Mouse (Mus musculus) thymus, postnatal 25 days (tissue): ENCODE results near the gene Cacna2d3.

Experiments
- DNase-seq: peaks from one replicate; pipeline ENCODE4 v3.0.0; 2022

Gene Cacna2d3

DNA sequence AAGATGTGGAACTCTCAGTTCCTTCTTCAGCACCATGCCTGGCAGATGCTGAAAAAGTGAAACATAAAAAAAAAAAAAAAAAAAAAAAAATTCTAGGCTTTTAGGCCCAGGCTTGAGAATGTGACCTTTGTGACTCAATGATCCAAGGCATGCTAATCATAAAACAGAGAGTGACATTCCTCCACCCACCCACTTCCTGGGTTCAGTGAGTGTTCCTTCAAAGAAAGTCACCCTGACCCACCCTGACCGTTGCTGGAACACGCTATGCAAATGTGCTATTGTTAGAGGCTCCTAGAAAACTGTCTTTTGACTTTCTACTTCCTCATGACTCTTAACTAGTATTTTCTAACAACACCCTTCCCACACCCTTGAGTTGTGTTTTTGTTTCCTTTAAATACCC, 338.9 kb downstream of the Cacna2d3 start:
- no peak for DNase-seq

DNA sequence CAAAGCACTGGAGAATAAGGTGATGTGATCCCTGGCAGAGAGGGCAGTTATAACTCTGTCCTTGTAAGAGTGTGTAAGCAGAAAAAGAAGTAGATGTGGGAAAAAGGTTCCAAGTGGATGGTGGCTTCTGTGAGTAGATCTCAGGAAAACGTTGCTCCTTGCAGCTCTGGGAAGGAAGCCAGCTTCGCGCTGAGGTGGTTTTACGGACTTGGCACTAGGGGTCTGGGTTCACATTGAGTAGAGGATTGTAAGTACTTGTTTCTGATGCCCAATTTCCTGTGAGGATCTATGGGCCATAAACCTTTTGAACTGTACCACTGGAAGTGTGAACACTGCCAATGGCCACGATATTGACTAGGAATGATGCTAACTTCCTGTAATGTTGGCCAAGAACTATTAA, 354.8 kb downstream of the Cacna2d3 start:
- no peak for DNase-seq

DNA sequence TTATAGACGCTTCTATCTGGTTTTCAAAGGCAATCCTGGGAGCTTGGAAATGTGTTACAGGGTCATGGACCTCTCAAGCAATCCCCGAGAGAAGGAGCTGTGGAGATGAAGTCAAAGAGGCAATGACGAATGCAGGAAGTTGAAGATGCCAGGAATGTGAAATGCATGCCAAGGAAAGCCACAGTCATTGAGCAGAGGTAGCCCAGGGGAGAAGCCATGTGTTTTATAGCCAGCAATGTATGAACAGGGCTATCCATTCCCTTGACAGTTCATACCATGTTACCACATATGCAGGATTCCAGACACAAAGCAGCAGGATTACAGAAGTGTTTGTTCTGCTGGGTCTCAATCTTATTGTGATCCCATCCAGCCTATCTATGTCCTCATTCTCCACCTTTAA, 359.2 kb downstream of the Cacna2d3 start:
- DNase-seq: no peak

DNA sequence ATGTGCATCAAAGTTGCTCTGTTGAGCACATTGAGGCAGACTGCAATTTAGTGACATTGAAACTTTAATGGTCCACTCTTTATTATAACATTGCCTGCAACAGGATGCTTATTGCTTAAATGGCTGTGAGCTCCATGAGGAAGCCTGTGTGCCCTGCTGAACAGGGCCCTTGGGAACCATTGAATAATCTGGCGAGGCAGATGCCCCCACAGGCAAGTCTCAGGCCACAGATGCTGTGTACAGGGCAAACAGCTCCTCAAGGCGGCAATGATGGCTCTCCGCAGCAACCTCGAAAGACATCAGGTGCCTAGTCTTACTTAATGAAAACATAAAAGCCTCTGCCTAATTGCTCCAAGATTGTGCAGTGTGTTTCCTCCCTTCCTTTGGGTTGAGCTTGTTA, 371.0 kb downstream of the Cacna2d3 start:
- no peak for DNase-seq

DNA sequence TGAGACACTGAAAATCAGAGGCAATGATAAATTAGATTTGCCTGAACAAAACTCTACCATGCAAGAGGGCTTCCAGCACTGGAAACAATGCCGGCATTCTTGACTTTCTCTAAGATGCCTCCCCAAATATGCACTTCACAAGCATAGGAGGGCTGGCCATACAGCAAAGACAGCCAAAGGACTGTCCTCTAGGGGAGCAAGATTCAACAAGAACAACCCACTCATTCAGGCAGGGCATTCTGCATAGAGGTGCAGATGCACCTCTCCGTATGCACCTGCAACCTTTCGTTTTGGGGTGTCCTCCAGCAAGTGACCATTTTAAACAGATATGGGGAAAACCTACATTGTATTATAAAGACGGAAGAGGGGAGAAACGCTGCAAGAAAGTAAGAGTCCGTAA, 380.1 kb downstream of the Cacna2d3 start:
- no peak for DNase-seq

DNA sequence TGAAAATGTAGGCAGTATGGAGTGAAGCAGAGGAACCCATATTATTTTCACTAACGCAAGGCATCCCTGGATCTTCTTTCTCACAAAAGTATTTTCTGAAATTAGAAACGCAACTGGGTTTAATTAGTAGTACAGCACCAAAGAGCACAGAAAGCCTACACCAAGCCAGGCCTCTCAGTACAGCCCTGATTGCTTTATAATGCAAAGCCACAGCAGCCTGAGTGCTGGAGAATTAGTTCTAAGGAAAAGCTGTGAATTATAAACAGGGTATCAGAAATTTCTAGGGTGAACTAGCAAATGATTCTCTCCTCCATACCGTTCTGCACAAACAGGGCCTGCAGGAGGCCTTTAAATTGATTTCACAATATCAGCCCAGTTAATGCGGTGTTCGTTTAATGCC, 380.9 kb downstream of the Cacna2d3 start:
- DNase-seq: no peak

DNA sequence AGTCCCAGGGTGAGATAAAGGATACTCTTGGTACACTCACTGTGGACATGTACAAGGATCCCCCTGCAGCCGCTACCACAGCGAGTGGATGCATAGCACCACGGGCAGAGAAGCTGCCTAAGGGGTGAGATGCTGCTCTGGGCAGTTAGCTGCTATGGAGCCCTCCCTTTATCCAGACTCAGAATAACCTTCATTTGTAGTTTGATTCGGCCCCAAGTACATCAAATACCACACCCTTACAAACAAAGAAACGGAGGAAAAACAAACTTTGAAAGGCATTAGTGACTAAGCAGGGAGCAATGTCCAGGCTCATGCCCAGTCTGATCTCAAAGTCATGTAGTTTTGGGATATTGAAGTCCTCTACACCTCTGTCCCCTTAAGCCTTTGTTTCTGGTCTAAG, 386.8 kb downstream of the Cacna2d3 start:
- no peak for DNase-seq

DNA sequence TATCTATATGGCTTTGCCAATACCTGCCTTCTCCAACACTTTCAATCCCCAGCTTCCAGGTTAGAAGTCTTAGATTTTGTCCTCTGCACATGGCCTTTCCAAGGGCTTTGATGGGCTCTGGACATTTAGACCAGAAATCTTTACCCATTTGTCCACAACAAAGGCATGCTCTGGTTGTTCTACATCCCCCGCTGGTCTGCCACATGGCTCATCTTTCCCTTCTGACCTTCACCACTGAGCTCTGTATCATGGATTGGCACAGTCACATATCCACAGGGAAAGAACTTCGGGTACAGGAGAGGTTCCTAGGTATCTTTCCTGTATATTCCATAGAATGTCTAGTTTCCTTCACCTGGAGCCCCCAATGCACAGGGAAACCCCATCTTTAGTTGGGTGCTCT, 387.4 kb downstream of the Cacna2d3 start:
- DNase-seq: no peak

DNA sequence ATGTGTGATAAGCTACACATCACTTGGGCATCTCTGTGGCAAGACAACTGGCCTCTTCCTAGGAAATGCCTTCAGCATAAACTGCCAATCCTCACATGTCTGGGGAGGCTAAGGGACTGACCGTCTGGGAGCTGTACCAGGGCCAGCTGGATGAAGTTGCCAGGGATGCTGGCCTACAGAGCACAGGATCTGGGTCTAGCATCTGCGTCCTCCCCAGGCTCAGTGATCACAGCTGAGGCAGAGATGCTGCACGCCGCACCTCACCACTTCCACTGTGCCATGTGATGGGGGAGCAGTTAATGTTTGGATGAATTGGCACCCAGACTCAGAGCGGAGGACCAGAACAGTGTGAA, 397.3 kb downstream of the Cacna2d3 start:
- no peak for DNase-seq

DNA sequence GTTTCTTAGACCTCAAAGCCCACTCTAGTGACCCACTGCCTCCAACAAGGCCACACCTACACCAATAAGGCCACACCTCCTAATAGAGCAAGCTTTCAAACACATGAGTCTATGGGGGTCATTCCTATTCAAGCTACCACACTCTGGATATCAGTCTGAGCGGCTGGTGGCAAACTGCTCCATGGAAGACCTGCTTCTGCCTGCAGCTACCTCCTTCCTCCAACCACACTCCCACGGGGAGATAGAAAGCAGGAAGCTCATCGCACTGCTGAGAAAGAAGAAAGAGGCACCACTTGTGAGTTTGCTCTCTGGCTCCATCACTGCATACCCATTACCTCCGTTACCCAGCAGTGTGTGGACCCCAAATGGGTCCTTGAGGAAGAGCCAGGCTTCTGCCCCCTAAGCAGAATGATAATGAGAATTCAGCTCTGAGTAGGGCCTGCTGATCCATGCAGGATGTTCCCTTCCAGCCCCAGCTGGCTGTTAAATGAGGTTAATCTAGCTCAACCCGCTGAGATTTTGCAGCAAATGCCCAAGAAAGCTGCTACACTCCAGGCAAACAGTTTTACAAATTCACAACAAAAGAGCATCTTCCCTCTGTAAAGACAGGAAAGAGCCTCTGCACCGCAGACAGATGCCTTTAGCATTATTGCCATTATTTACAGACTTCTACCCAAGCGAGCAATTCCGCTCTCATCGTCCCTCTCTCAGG, 397.8 kb downstream of the Cacna2d3 start:
- no peak for DNase-seq

DNA sequence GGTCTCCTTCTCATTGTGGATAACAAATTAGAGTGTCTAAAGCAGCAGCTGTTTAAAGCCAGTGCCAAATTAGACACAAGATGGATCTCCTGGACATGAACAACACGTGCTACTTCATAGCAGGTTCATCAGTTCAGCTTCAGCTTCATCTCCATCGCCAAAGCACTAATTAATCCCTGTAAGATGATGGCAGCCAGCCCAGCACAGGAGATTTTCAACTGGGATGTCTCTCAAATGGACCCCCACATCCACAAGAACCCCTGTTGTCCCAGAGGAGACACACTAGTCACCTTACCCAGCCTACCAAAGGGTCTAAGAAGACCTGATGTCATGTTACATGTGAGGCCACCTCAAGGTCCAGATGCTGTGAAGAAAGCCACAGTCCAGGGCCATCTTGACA, 408.2 kb downstream of the Cacna2d3 start:
- no peak for DNase-seq

DNA sequence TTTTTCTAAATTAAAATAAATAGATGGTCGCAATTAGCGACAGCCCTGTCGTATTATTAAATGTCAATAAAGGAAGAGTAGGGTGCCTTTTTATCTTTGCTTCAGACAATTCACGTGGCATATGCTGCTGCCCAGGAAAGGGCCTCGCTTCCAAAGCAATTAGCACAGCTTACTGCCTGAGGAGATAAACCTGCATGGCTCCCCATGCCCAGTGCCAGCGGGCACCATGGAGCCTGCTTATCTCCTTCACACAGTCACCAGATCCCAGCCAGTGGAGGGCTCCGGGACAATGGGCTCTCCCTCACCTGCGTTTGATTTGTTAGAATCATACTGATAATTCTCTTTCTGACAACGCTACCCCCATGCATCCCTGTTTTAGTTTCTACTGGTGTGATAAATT, 416.0 kb downstream of the Cacna2d3 start:
- no peak for DNase-seq

DNA sequence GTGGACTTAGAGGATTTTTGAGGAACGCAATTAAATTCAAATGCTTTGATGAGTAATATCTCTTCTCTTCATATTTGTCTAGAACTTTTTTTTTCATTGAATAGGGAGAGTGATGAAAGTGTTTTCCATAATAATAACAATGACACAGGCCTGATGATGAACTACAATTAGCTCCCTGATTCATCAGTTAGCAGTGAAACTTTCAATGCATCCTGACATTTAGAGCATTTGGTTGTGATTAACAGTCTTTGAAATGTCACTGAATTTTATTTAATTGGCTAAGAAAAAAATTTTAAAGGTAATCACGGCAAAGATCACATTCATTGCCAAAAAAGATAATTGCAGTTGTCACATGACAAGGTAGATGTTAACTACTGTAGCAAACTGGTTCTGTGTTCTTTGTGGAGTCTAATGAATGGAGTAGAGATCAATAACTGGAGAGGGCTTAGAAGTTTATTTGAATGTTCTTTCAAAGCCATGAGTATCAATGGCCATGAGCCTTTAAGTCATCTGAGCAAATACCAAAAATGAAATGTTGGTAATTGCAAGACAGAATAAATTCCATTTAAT, 425.4 kb downstream of the Cacna2d3 start:
- DNase-seq: no peak

DNA sequence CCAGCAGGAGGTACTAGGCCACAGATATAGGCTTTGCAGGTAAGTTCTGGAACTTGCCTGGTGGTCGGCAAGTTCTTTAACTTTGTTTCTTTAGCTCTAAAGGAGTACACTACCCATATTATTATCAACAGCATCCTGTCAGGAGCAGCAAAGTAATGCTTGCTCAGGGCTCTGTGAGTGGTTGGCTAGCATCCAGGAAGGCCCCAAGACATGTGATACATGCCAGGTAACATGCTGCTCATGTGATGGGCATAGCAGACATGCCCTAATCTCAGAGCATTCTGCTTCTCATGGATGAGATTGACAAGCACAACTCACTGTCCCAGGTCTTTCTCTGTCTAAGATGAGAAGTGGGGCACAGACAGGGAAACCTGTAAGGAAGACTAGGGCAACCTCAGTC, 442.8 kb downstream of the Cacna2d3 start:
- no peak for DNase-seq

DNA sequence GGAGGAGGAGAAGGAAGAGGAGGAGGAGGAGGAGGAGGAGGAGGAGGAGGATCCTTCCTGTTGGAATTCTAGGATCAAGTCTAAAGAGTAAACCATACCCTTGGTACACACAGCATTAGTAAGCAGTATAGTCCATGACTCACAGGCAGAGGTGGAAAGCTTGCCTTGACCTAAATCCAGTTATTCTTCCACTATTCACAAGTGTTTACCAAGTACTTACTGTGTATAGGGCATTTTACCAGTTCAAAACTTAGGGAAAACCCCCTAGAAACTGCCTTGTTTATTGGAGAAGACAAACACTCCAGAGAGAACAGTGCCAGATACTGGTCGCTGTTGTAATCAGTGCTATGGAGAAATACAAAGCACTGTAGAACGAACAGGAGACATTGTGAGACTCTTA, 443.3 kb downstream of the Cacna2d3 start:
- DNase-seq: no peak

DNA sequence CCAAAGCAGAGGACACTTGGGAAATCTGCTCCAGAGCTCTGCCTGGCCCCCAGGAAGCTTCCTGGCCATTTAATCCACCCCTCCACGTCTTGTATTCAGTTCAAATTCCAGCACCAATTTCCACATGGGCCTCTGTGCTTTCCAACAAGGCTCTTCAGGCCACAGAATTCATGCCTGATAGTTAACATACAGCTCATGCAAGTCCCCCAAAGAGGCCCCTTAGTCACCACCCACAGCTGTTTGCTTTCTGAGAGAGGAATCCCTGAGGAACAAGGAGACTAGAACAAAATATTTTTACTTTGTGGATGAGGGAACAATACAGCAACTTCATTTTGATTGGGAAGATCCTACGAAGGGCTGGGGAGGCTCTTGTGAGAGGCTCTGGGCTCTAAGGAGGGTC, 444.0 kb downstream of the Cacna2d3 start:
- no peak for DNase-seq

DNA sequence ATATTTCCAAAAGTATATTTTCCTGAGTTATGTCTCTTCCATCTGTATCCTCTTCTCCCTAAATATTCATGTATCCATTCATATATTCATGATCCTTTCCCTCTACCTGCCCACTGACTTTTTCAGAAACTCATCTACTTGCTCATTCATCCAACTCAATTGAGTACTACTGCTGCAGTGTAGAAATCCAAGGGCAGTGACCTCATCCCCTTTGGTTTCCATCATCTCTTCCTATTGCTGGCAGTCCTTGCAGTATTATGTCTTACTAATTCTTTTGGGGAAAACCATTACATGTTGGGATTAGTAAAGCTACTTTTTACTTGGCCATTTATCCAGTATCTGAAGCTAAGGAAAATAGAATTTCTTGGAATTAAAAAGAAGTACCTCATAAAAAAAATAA, 447.8 kb downstream of the Cacna2d3 start:
- DNase-seq: no peak

DNA sequence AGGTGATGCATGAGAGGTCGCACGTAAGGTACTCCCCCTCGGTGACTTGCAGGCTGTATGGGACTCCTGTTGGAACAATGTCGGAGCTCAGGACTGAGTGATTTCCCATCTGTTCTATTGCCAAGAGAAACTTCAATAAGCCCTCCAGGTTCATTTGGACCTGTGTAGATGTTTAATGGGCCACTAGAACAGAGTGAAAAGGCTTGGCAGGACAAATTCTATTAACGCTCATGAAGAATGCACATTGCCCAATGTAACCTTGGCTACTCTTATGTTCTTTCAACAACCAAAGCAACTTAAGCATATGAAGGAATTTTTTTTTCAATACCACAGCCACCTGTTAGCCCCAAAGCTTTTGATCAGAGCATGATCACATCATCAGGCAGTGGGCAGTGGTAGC, 451.1 kb downstream of the Cacna2d3 start:
- DNase-seq: no peak

DNA sequence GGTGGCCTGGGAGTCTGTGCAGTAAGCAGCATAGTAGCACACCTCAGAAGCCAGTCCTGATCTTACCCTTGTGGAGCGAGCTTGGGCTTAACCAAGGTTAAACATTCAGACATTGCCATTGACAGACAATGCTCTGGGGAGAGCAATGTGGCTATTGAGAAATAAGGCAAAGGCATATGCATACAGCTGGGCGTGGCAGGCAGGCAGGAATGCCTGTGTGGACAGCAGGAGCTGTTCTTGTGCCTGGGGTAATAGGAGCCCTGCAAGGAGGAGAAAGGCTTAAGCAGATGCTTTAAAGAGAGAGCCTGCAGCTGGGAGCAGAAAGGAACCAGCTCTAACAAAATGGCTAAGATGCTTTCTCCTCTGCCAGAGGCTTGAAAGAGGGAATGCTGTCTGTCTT, 451.8 kb downstream of the Cacna2d3 start:
- no peak for DNase-seq

DNA sequence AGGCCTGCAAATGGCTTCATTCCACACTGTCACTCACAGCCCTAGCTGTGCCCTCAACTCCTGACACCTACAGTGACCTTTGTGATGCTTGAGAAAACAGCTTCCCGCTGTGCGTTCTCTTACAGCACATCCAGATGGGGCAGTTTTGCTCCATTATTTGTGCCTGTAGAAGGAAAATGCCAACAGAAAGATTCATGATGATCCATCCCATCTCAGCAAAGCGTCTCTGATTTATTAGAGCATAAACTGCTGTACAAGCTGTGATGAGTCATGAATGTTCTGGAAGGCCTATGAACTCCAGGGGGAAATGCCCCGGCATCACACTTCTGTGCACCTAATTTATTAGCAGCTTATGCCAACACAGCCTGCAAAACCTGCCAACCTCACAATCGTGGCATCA, 453.1 kb downstream of the Cacna2d3 start:
- no peak for DNase-seq

DNA sequence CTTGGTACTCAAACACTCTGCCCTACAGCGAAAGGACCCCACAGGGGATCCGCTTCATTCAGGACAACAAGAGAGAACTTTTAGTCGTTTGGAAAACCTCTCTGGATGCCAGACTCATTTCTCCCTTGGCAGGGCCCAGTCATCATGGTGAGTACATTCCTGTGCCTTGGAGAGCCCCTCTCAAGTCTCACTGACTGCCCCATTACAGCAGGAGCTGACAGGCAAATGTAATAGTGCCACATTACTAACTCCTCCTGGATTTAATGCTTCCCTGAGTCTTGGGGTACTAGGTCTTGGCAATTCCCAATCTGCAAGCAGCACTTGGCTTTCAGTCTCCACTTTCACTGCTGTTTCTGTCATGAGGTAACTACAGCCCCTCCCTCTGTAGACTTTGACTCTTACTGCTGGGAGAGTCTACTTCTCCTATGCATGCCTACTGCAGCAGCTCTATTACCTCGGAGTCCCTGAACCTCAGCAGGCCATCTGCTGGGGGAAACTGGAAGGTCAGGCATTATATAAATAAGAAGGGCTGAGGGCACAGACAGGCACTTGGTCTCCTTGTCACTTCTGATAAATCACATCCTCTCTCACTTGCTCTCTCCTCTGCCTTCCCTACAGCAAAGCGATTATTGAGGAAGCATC, 454.3 kb downstream of the Cacna2d3 start:
- DNase-seq: no peak

DNA sequence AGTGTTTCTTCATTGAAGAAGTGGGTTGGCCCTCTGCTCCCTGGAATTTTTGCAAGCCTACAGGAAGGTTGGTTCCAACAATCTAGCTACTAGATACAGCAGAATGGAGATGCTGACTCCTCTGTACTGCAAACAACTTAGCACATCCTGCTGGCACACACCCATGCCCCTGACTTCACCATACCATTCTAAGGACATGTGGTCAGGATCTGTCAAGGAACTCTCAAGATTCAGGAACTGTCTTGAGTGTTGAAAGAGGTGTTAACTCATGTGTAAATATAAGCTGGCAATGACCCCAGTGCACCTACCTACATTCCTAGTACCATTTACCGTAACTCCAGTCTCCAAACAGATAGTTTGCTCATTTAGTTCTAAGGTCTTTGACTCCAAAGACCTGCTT, 461.0 kb downstream of the Cacna2d3 start:
- no peak for DNase-seq

DNA sequence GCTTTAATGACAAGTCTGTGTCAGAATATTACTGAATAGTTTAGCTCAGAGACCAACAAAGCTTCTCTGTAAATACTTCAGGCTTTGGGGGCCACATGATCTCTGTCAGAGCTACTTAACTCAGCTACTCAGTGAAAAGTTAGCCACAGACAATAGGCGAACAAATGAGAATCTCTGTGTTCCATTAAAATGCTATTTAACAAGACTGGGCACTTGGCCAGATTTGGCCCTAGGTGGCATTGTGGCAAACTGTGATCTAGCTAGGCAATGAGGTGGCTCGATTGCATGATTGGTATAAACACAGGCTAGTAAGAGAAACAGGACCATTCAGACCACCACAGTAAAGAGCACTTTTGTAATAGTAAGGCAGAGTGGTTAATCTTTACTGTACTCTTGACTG, 478.1 kb downstream of the Cacna2d3 start:
- no peak for DNase-seq

DNA sequence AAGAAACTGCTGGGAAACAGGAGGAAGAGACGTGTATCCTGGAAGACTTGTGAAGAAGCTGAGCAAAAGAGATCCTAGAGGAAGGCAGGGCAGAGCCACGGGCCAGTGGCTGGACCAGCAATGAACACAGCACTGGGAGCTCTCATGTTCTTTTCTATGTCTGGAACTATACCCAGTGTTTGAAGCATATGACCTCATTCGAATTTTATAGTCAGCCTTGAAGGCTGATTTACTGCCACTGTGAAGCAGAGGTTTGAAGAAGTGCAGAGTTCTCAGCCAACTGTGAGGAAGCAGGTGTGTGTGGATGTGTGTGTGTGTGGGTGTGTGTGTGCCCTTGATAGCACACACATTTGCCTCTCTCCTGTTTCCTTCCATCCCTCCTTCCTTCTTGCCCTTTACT, 483.2 kb downstream of the Cacna2d3 start:
- no peak for DNase-seq
